Mouse (Mus musculus): ENCODE data around the gene Psma6.

- TF ChIP-seq CTCF (IDR thresholded peaks at IDR 0.05; ENCODE audit: low read depth) (no peak), EP300 (IDR thresholded peaks at IDR 0.05; ENCODE audit: low read depth) (no peak)
Observed at GRCm38 (mm10) chr12:55456136-55456535, 72.1 kb downstream of the Psma6 start.

Measured in liver, postnatal 0 days (tissue).